Mouse (Mus musculus): ENCODE results near the gene Epop. TPM values are rescaled to one million over a fixed set of nuclear protein-coding genes. Genes with fewer than 3 reads are reported as not detected.

Epop gene
- polyA plus RNA-seq, 1 experiment = 0.51 TPM

DNA sequence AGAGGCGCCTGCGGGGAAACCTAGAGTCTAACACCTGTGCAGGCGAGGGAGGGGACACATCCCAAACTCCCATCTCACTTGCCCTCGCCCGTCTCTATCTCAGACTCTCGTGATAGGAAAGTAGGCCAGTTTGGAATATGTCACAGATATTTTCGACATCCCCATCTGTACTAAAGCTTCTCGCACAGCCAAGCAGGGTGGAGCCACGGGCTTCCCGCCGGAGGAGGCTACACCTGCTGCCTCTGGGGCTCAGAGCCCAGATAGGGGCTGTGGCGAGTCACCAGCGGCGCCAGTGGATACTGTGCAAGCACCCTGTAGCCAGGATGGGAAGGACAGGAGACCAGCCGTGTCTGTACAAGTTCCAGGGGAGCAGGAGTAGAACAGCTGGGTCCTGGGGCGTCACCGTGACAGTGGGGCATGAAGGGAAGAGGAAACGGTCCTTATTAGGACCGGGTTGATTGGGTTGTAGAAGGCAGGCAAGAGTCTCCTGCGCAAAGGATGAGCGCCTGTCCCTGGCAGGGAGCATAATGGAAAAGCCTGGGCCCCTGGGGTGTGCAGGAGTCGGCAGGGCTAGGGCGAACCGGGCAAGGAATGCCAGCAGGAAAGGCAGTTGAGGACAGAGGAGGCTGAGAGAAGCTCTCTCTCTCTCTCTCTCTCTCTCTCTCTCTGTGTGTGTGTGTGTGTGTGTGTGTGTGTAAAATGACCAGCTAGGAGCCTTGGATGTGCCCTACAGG, 39.1 kb downstream of the Epop start:
- no peak for DNase-seq (ENCODE audit: low read depth)

GRCm38 (mm10) chr11:97589216-97589615, 40.3 kb downstream of the Epop start:
- no peak for DNase-seq (ENCODE audit: low read depth)

DNA sequence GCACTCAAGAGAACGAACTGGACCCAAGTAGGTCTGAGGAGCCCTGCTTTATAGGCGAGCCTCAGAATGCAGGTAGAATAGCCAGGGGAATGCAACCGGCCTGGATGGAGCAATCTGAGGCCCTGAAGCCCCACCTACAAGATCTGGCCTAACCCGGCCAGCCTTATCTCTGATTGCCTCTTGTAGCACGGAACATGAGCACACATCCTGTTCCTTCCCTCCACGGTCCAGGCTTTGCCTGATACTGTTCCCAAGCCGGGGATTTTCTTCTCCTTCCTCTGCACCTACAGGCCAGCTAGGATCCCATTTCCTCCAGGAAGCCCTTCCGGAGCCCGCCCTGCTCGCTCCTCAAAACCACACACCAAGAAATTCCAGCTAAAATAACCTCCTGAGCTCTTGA, 43.6 kb downstream of the Epop start:
- no peak for DNase-seq (ENCODE audit: low read depth)

GRCm38 (mm10) chr11:97584476-97584875, 45.0 kb downstream of the Epop start:
- no peak for DNase-seq (ENCODE audit: low read depth)

DNA sequence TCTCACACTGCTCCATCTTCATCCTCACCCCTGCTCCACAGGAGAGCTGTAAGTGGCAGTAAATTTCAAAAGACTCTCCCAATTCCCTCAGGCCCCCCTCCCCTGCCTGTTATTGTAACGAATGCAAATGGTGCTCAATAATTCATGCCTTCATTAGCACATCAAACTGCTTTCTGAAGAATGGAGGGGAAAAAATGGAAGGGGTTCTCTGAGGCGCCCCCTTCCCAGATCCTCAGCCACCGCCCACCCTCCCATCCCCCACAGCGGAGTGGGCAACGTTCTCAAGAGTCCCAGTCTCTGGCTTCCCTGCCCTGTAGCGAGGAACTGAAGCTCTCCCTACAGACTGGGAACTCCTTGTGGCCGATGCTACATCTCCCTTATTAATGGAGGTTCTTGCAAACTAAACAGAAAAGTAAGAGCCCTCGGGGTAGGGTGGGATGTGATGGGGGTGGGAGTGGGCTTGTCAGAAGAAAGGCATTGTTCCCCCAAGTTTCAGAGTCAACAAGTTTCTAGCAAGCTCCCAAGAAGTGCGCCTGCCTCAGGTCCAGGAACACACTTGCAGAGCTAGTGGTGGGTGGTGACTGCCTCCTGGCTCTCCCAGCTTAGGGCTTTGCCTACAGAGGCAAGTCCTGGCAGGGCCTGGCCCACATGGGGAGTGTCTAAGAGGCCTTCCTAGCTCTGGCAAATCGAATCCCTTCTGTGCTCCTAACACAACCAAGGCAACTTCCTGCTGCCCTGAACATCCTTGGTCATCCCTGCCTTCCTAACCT, 50.2 kb downstream of the Epop start:
- no peak for DNase-seq (ENCODE audit: low read depth)

DNA sequence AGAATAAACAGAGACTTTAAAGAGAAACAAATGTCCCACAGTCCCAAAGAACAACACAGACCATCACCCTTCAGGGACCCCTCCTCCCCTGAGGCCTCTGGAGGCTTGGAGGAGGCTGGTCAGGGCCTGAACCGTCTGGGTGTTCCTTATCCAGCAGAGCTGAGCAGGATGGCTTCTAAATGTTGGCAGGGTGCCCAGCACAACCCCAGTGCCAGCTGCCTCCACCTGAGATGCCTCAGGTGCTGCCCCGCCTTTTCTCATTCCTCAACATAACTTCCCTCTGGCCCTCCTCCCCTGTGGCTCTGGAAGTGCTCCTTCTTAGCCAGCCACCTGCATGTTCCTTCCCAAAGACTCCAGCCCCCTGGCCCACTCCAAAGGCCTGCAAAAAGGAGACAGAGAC, 51.2 kb downstream of the Epop start:
- no peak for DNase-seq (ENCODE audit: low read depth)

Other genes starting within 250 kb of the Epop start
- gene Arhgap23, start 214.2 kb downstream of the Epop start, polyA plus RNA-seq (2012; rRNA removed) = 25.6 and 31.5 TPM in 2 replicates
- 0.07 and 0.24 TPM in 2 replicates for gene 4933428G20Rik, start 129.4 kb downstream of the Epop start, polyA plus RNA-seq (2012; rRNA removed)
- gene Srcin1, start 53.5 kb downstream of the Epop start, polyA plus RNA-seq (2012; rRNA removed) = 0.77 and 1.2 TPM in 2 replicates
- 24.5 and 28.8 TPM in 2 replicates for gene Mllt6, start 33.7 kb upstream of the Epop start, polyA plus RNA-seq (2012; rRNA removed)
- gene Cisd3, start 56.1 kb upstream of the Epop start, polyA plus RNA-seq (2012; rRNA removed) = 54.1 and 83.1 TPM in 2 replicates
- gene Pcgf2, start 70.8 kb upstream of the Epop start, polyA plus RNA-seq (2012; rRNA removed) = 33.7 and 43.8 TPM in 2 replicates
- 327 and 453 TPM in 2 replicates for gene Psmb3, start 73.7 kb upstream of the Epop start, polyA plus RNA-seq (2012; rRNA removed)
- gene Pip4k2b, start 115.0 kb upstream of the Epop start, polyA plus RNA-seq (2012; rRNA removed) = 16.5 and 17.9 TPM in 2 replicates
- gene Cwc25, start 136.9 kb upstream of the Epop start, polyA plus RNA-seq (2012; rRNA removed) = 8.3 and 8.7 TPM in 2 replicates
- gene 1700001P01Rik, start 146.2 kb upstream of the Epop start, polyA plus RNA-seq (2012; rRNA removed) = 0.70 TPM in 1 of 2 replicates, not detected in the other
- gene Rpl23, start 152.7 kb upstream of the Epop start, polyA plus RNA-seq (2012; rRNA removed) = 161 and 167 TPM in 2 replicates
- gene Lasp1, start 169.3 kb upstream of the Epop start, polyA plus RNA-seq (2012; rRNA removed) = 106 and 107 TPM in 2 replicates
- 1.3 and 2.1 TPM in 2 replicates for gene B230217C12Rik, start 211.1 kb upstream of the Epop start, polyA plus RNA-seq (2012; rRNA removed)

All from gonadal fat pad, adult 2 months (tissue).